Mouse (Mus musculus) myocyte (in vitro differentiated cells): ENCODE measurements around the gene Agpat4. TPM values are rescaled to one million over a fixed set of nuclear protein-coding genes. Genes with fewer than 3 reads are reported as not detected.
A peak's percentile ranks its signal among the peaks of the same experiment; 100 is the strongest.

Experiments used
- H3K27me3 ChIP-seq: one replicate; pipeline ENCODE4 v1.6.1; 2011; ENCODE audit not compliant: control insufficient read depth, insufficient read depth, insufficient read length
- H3K36me3 ChIP-seq: one replicate; pipeline ENCODE4 v1.6.1; 2011; ENCODE audit not compliant: control insufficient read depth, insufficient read depth
- H3K4me2 ChIP-seq: one replicate; pipeline ENCODE4 v1.6.1; 2011; ENCODE audit warnings: low read depth, control low read depth
- H3K4me3 ChIP-seq: one replicate; pipeline ENCODE4 v1.5.1; 2011; ENCODE audit warnings: mild to moderate bottlenecking, control low read depth, moderate library complexity
- H3K79me2 ChIP-seq: one replicate; pipeline ENCODE4 v1.6.1; 2011; ENCODE audit not compliant: control insufficient read depth, insufficient read depth
- H3ac ChIP-seq: one replicate; pipeline ENCODE4 v1.6.1; 2011; ENCODE audit not compliant: control insufficient read depth, insufficient read length
- CEBPB ChIP-seq: IDR thresholded peaks from 2 replicates; pipeline ENCODE4 v1.6.1; 2011; ENCODE audit warnings: mild to moderate bottlenecking, moderate library complexity; ENCODE audit not compliant: poor library complexity, insufficient read depth, severe bottlenecking
- E2F4 ChIP-seq: IDR thresholded peaks from one replicate; pipeline ENCODE4 v1.6.1; 2011; ENCODE audit warnings: mild to moderate bottlenecking, control low read depth, moderate library complexity; ENCODE audit not compliant: insufficient read depth
- MAX ChIP-seq: IDR thresholded peaks from one replicate; pipeline ENCODE4 v1.6.1; 2011; ENCODE audit warnings: low read depth, mild to moderate bottlenecking, control low read depth
- MYOD1 ChIP-seq, 3 experiments: IDR thresholded peaks; one replicate each; pipeline ENCODE4 v1.6.1; 2011; ENCODE audit warnings: control low read depth in 2 of 3, low read depth in 2 of 3, mild to moderate bottlenecking in 2 of 3, moderate library complexity in 1 of 3; ENCODE audit not compliant: insufficient read length in 2 of 3, control insufficient read depth in 1 of 3
- MYOG ChIP-seq, 3 experiments: IDR thresholded peaks; one replicate each; pipeline ENCODE4 v1.6.1; 2011; ENCODE audit warnings: control low read depth in 2 of 3, low read depth in 2 of 3, mild to moderate bottlenecking in 2 of 3; ENCODE audit not compliant: insufficient read length in 2 of 3, control insufficient read depth in 1 of 3, insufficient read depth in 1 of 3
- POLR2A ChIP-seq: IDR thresholded peaks from one replicate; pipeline ENCODE4 v1.6.1; 2011; ENCODE audit warnings: low read depth, mild to moderate bottlenecking, control low read depth, moderate library complexity; ENCODE audit not compliant: insufficient read length
- POLR2AphosphoS2 ChIP-seq: IDR thresholded peaks from one replicate; pipeline ENCODE4 v1.6.1; 2011; ENCODE audit warnings: low read depth, control low read depth; ENCODE audit not compliant: insufficient read length
- REST ChIP-seq: IDR thresholded peaks from one replicate; pipeline ENCODE4 v1.6.1; 2011; ENCODE audit warnings: mild to moderate bottlenecking, control low read depth, moderate library complexity; ENCODE audit not compliant: insufficient read depth, insufficient read length
- SRF ChIP-seq: IDR thresholded peaks from one replicate; pipeline ENCODE4 v1.6.1; 2011; ENCODE audit warnings: low read depth; ENCODE audit not compliant: control insufficient read depth, insufficient read length
- TCF12 ChIP-seq: IDR thresholded peaks from one replicate; pipeline ENCODE4 v1.6.1; 2011; ENCODE audit warnings: mild to moderate bottlenecking, control low read depth; ENCODE audit not compliant: poor library complexity, insufficient read depth, severe bottlenecking
- TCF3 ChIP-seq: IDR thresholded peaks from one replicate; pipeline ENCODE4 v1.6.1; 2011; ENCODE audit warnings: low read depth, control low read depth; ENCODE audit not compliant: insufficient read length
- USF1 ChIP-seq: IDR thresholded peaks from one replicate; pipeline ENCODE4 v1.6.1; 2011; ENCODE audit warnings: low read depth, mild to moderate bottlenecking, control low read depth, moderate library complexity
- polyA plus RNA-seq: library from polyadenylated mRNA; unstranded; fragments of >200 nt; fragmentation: generic; extraction: Trizol; gene quantifications from one replicate; pipeline ENCODE4 v1.2.1, GENCODE M21; 2012; ENCODE audit warnings: missing spikeins

The Agpat4 gene
- polyA plus RNA-seq, 1 experiment = 35.8 TPM

GRCm38 (mm10) chr17:12154260-12154659, 35.8 kb downstream of the Agpat4 start:
- no peak overlapping the region for H3K4me2 ChIP-seq
- no peaks in the 10 kb centered on the region for H3K79me2 ChIP-seq
- TF ChIP-seq POLR2AphosphoS2 = no peak
- peak in 2 of 3 experiments; percentile 90 to 92 for TF ChIP-seq MYOD1 (IDR thresholded peaks at IDR 0.05; ENCODE audit: control insufficient read depth in 1 of 3, insufficient read length in 2 of 3, low read depth in 2 of 3)
- TF ChIP-seq MYOG (IDR thresholded peaks at IDR 0.05; ENCODE audit: control insufficient read depth in 1 of 3, insufficient read depth in 1 of 3, insufficient read length in 2 of 3, low read depth in 2 of 3) = peak; percentile 27 to 91 (median 83)
- no peaks in the 10 kb centered on the region for H3K36me3 ChIP-seq
- H3ac ChIP-seq = no peak overlapping the region
- no peak overlapping the region for H3K4me3 ChIP-seq
- H3K27me3 ChIP-seq = no peaks in the 10 kb centered on the region

- H3ac ChIP-seq = no peak overlapping the region
- no peak overlapping the region for H3K4me2 ChIP-seq
- TF ChIP-seq MYOG (IDR thresholded peaks at IDR 0.05; ENCODE audit: control insufficient read depth in 1 of 3, insufficient read depth in 1 of 3, insufficient read length in 2 of 3, low read depth in 2 of 3) = peak in 1 of 3 experiments; percentile 24
- peak in 1 of 3 experiments; percentile 47 for TF ChIP-seq MYOD1 (IDR thresholded peaks at IDR 0.05; ENCODE audit: control insufficient read depth in 1 of 3, insufficient read length in 2 of 3, low read depth in 2 of 3)
- no peak for TF ChIP-seq MAX
- peak; percentile 19 for TF ChIP-seq TCF12
- H3K36me3 ChIP-seq = no peaks in the 10 kb centered on the region
- H3K4me3 ChIP-seq = no peak overlapping the region
- no peaks in the 10 kb centered on the region for H3K27me3 ChIP-seq
- no peaks in the 10 kb centered on the region for H3K79me2 ChIP-seq
Measured at GRCm38 (mm10) chr17:12155236-12155635, 36.7 kb downstream of the Agpat4 start.

GRCm38 (mm10) chr17:12155872-12156271, 37.4 kb downstream of the Agpat4 start:
- Histone ChIP-seq H3K27me3 (no peaks in the 10 kb centered on the region), H3ac (no peak overlapping the region), H3K4me3 (no peak overlapping the region), H3K79me2 (no peaks in the 10 kb centered on the region), H3K36me3 (no peaks in the 10 kb centered on the region), H3K4me2 (no peak overlapping the region)
- no peak for TF ChIP-seq MAX
- TF ChIP-seq USF1 = no peak
- no peak for TF ChIP-seq REST
- no peak for TF ChIP-seq POLR2A
- TF ChIP-seq E2F4 = no peak
- TF ChIP-seq CEBPB = no peak
- no peak for TF ChIP-seq TCF12
- TF ChIP-seq SRF = no peak
- no peak for TF ChIP-seq POLR2AphosphoS2
- no peak for TF ChIP-seq MYOG (IDR thresholded peaks at IDR 0.05; ENCODE audit: control insufficient read depth in 1 of 3, insufficient read depth in 1 of 3, insufficient read length in 2 of 3, low read depth in 2 of 3)
- TF ChIP-seq MYOD1 (IDR thresholded peaks at IDR 0.05; ENCODE audit: control insufficient read depth in 1 of 3, insufficient read length in 2 of 3, low read depth in 2 of 3) = no peak
- TF ChIP-seq TCF3 = no peak

- no peak overlapping the region for H3K4me2 ChIP-seq
- H3K4me3 ChIP-seq = no peak overlapping the region
- no peaks in the 10 kb centered on the region for H3K79me2 ChIP-seq
- H3K36me3 ChIP-seq = no peaks in the 10 kb centered on the region
- H3ac ChIP-seq = no peak overlapping the region
- TF ChIP-seq MAX (no peak), E2F4 (no peak), POLR2AphosphoS2 (no peak), REST (no peak), MYOG (IDR thresholded peaks at IDR 0.05; ENCODE audit: control insufficient read depth in 1 of 3, insufficient read depth in 1 of 3, insufficient read length in 2 of 3, low read depth in 2 of 3) (no peak), TCF12 (no peak), TCF3 (no peak), USF1 (no peak), SRF (no peak), MYOD1 (IDR thresholded peaks at IDR 0.05; ENCODE audit: control insufficient read depth in 1 of 3, insufficient read length in 2 of 3, low read depth in 2 of 3) (no peak), CEBPB (no peak), POLR2A (no peak)
- no peaks in the 10 kb centered on the region for H3K27me3 ChIP-seq
Measured at GRCm38 (mm10) chr17:12156661-12157060, 38.2 kb downstream of the Agpat4 start.

- no peak for TF ChIP-seq TCF12
- TF ChIP-seq USF1 = no peak
- no peak for TF ChIP-seq MAX
- no peak for TF ChIP-seq MYOG (IDR thresholded peaks at IDR 0.05; ENCODE audit: control insufficient read depth in 1 of 3, insufficient read depth in 1 of 3, insufficient read length in 2 of 3, low read depth in 2 of 3)
- TF ChIP-seq POLR2AphosphoS2 = no peak
- TF ChIP-seq TCF3 = no peak
- TF ChIP-seq SRF = no peak
- TF ChIP-seq CEBPB = no peak
- TF ChIP-seq MYOD1 (IDR thresholded peaks at IDR 0.05; ENCODE audit: control insufficient read depth in 1 of 3, insufficient read length in 2 of 3, low read depth in 2 of 3) = no peak
- no peak for TF ChIP-seq E2F4
- no peak for TF ChIP-seq POLR2A
- TF ChIP-seq REST = no peak
- no peaks in the 10 kb centered on the region for H3K36me3 ChIP-seq
- no peak overlapping the region for H3ac ChIP-seq
- H3K4me2 ChIP-seq = no peak overlapping the region
- no peaks in the 10 kb centered on the region for H3K79me2 ChIP-seq
- H3K4me3 ChIP-seq = no peak overlapping the region
- H3K27me3 ChIP-seq = no peaks in the 10 kb centered on the region
Measured at GRCm38 (mm10) chr17:12157203-12157602, 38.7 kb downstream of the Agpat4 start.
